Mouse (Mus musculus) liver, embryonic 14.5 days (tissue): ENCODE results near the gene Jmjd1c.

ENCODE experiments used
- CTCF ChIP-seq: IDR thresholded peaks from 2 replicates; pipeline ENCODE4 v1.5.1; 2016; ENCODE audit warnings: antibody characterized with exemption, low read depth, control low read depth
- EP300 ChIP-seq: IDR thresholded peaks from 2 replicates; pipeline ENCODE4 v1.6.1; 2016; ENCODE audit warnings: antibody characterized with exemption, low read depth

- peak; percentile 88 for TF ChIP-seq CTCF
- no peak for TF ChIP-seq EP300
Observed at GRCm38 (mm10) chr10:67247145-67247544, 151.2 kb downstream of the Jmjd1c start.
